Mouse (Mus musculus) lung, adult 2 months (tissue): ENCODE data around the gene Atg101. TPM values are rescaled to one million over a fixed set of nuclear protein-coding genes. Genes with fewer than 3 reads are reported as not detected.

Source experiments
- DNase-seq: peaks from one replicate; pipeline ENCODE4 v3.0.0; 2022
- H3K4me1 ChIP-seq: fragments of 200-500 bp; 2 replicates; pipeline ENCODE4 v1.6.1; 2011; ENCODE audit warnings: low read length; ENCODE audit not compliant: control insufficient read depth, insufficient read depth
- H3K4me3 ChIP-seq: fragments of 200-500 bp; replicated peaks from 2 replicates; pipeline ENCODE3; 2011; ENCODE audit warnings: low read depth, mild to moderate bottlenecking, control low read depth, low read length; ENCODE audit errors: extremely low read depth
- CTCF ChIP-seq: fragments of 200-500 bp; IDR thresholded peaks from 2 replicates; pipeline ENCODE4 v1.5.1; 2011; ENCODE audit warnings: mild to moderate bottlenecking, low read length, control low read depth; ENCODE audit not compliant: insufficient read depth
- POLR2A ChIP-seq: fragments of 200-500 bp; IDR thresholded peaks from 2 replicates; pipeline ENCODE4 v1.6.1; 2011; ENCODE audit warnings: low read depth, mild to moderate bottlenecking, control low read depth, low read length, borderline replicate concordance; ENCODE audit errors: extremely low read depth
- WGBS: fragments of 180-500 bp; shearing (Covaris S2); methylation state at CpG from one replicate; pipeline ENCODE4 v1.1.7; 2018; 5-methylcytosine and 5-hydroxymethylcytosine counted together
- polyA plus RNA-seq: library from polyadenylated mRNA; depleted of rRNA; stranded (reverse); fragments of >200 nt; gene quantifications from 2 replicates; pipeline ENCODE4 v1.2.3, GENCODE M21; 2012

The Atg101 gene
- polyA plus RNA-seq, 1 experiment = 38.6 TPM

- WGBS = 64% methylated on average over 12 of the region's 12 CpGs
- TF ChIP-seq POLR2A (no peak), CTCF (no peak)
Observed at GRCm38 (mm10) chr15:101279430-101279999, 4.6 kb upstream of the Atg101 start.

DNA sequence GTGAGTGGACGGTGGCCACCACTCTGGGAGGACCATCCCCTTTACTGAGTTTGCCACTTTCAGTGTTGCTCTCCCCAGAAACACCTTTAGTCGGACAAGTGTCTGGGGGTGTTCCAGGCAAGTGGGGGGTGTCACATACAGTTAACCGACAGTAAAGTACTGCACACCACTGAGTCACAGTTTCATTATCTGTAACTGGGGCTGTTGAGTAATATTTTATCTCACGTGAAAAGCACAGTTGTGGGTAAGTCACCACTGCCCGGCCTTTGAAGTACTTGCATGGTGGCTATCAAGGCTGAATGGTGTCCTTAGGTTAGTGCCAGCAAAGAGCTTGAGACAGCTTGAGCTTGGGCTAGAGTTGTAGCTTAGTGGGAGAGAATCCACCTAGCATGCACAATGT is 1.6 kb upstream of the Atg101 start:
- no peak for DNase-seq
- WGBS = 64% methylated on average over 5 of the region's 5 CpGs
- TF ChIP-seq POLR2A (no peak), CTCF (no peak)
- Histone ChIP-seq H3K4me1 (peaks cover 2% of the 10 kb centered on the region; the same call in 1 of the 2 replicates), H3K4me3 (no peak overlapping the region)

More at GRCm38 (mm10) chr15:101279430-101279999, 4.6 kb upstream of the Atg101 start:
- H3K4me3 ChIP-seq = no peak overlapping the region
- no peaks in the 10 kb centered on the region for H3K4me1 ChIP-seq
- DNase-seq = no peak

GRCm38 (mm10) chr15:101283183-101283910 is 725 bp upstream of the Atg101 start:
- H3K4me3 ChIP-seq = peak overlapping the region; percentile 66
- TF ChIP-seq CTCF = peak; percentile 64
- no peak for TF ChIP-seq POLR2A
- DNase-seq = no peak
- under 1% methylated on average over 26 of the region's 26 CpGs for WGBS
- peaks cover 2% of the 10 kb centered on the region; the same call in 1 of the 2 replicates for H3K4me1 ChIP-seq

DNA sequence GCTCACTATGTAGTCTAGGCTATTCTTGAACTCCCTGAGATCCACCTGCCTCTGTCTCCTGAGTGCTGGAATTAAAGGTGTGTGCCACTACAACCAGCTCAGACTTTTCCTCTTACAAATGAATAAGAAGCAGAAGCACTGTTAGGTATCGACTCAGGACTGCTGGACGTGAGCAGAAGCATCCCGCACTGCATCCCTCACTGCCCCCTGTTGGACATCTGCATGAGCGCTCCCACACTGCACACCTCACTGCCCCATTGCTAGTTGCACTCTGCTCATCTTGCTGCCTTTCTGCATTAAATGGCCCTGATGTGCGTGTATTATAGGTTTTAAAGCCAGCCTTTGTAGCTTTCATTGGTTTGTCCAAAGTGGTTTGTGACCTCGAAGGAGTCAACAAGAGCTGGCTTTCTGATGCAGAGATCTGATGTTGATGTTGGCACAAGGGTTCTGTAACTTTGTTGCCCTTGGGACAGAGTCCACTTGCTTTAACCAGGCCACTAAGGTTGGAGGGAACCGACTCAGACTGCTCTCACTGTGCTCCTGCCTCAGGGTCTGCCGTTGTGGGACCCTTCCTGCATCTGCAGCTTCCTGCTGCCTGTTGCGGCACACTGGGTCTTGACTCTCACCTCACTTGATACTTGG is 2.2 kb downstream of the Atg101 start:
- 60% methylated on average over 9 of the region's 9 CpGs for WGBS
- Histone ChIP-seq H3K4me1 (peaks cover 2% of the 10 kb centered on the region; the same call in 1 of the 2 replicates), H3K4me3 (no peak overlapping the region)
- TF ChIP-seq POLR2A (no peak), CTCF (peak; percentile 75)
- DNase-seq = no peak

DNA sequence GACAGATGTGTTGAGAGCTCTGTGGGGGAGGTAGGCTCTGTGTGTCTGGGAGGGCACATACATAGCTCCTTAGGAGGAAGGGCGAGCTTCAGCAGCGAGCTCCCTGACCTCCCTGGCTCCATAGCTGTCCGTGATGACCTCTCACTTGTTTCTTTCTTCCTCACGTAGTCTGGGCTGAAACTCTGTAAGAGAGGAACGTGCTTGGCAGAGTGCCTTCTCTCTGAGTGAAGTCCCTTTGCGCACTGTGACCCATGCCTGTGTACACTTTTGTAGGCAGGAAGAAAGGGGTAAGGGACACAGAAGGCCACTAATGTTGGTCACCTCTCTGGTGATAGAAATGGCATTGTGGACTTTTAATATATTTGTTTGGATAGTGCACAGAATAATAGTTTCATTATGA is 3.3 kb downstream of the Atg101 start:
- Histone ChIP-seq H3K4me1 (peaks cover 2% of the 10 kb centered on the region; the same call in 1 of the 2 replicates), H3K4me3 (no peak overlapping the region)
- WGBS = 79% methylated on average over 6 of the region's 6 CpGs
- TF ChIP-seq POLR2A (no peak), CTCF (no peak)
- no peak for DNase-seq

DNA sequence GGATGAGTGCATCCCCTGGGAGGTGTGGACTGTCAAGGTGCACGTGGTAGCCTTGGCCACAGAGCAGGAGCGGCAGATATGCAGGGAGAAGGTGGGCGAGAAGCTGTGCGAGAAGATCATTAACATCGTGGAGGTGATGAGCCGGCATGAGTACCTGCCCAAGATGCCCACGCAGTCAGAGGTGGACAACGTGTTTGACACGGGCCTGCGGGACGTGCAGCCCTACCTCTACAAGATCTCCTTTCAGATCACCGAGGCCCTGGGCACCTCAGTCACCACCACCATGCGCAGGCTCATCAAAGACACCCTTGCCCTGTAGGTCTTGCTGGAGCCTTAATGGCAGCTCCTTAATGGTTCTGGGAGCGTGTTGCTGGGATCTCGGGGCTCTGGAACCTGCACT is 6.3 kb downstream of the Atg101 start:
- Histone ChIP-seq H3K4me1 (no peaks in the 10 kb centered on the region), H3K4me3 (no peak overlapping the region)
- 96% methylated on average over 15 of the region's 15 CpGs for WGBS
- DNase-seq = no peak
- TF ChIP-seq POLR2A (no peak), CTCF (no peak)

DNA sequence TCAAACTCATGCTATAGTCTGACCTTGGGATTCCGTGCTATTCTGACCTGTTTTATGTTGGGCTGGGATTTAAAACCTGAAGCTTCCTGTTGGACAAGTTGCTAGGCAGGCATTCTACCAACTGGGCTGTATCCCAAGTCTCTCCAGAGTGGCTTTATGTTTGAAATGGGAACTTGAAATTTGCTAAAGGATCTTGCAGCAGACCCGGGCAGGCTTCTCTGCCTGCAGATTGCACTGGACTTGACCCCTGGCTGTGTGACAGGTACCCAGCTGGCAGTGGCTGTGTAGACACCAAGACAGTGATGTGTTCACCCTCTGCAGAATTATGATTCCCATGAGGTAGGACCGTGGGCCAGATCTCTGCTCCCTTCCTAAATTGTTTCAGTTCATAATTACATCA is 7.9 kb downstream of the Atg101 start:
- TF ChIP-seq CTCF (no peak), POLR2A (no peak)
- Histone ChIP-seq H3K4me3 (no peak overlapping the region), H3K4me1 (no peaks in the 10 kb centered on the region)
- WGBS = 39% methylated on average over 3 of the region's 3 CpGs
- no peak for DNase-seq

DNA sequence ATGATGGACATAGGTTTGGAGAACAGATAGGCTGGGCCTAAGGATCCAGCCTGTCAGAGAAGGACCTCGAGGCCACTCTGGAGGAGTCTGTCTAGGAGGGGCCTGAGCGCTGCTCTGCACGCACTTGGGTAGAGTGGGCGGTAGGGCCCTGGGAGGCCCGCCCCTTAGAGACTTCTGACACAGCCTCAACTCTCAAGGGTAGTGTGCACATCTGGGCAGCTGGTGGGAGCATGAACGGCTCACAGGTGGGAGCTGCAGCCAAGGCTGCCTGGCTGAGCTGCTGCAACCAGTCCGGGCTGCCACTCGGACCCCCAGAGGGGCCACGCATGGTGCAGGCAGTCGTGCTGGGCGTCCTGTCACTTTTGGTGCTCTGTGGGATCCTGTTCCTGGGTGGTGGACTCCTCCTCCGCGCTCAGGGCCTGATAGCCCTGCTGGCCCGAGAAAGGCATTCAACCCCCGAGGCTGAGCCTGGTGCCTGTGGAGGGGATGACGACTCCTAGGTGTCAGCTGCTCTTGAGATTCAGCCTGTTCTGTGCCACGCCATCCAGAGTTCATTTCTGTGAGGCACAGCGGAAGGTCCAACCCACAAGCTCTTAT is 9.1 kb downstream of the Atg101 start, which contains the start of gene 6030408B16Rik:
TSS of gene 6030408B16Rik (plus strand) at position 188 of the 597 bp plus-strand sequence.
- 48% methylated on average over 18 of the region's 18 CpGs for WGBS
- Histone ChIP-seq H3K4me3 (peak within 1 kb of the TSS; percentile 57), H3K4me1 (no peaks in the 10 kb centered on the region)
- TF ChIP-seq CTCF (no peak), POLR2A (peak; percentile 47; the same call in 1 of the 2 replicates)
- no peak for DNase-seq

DNA sequence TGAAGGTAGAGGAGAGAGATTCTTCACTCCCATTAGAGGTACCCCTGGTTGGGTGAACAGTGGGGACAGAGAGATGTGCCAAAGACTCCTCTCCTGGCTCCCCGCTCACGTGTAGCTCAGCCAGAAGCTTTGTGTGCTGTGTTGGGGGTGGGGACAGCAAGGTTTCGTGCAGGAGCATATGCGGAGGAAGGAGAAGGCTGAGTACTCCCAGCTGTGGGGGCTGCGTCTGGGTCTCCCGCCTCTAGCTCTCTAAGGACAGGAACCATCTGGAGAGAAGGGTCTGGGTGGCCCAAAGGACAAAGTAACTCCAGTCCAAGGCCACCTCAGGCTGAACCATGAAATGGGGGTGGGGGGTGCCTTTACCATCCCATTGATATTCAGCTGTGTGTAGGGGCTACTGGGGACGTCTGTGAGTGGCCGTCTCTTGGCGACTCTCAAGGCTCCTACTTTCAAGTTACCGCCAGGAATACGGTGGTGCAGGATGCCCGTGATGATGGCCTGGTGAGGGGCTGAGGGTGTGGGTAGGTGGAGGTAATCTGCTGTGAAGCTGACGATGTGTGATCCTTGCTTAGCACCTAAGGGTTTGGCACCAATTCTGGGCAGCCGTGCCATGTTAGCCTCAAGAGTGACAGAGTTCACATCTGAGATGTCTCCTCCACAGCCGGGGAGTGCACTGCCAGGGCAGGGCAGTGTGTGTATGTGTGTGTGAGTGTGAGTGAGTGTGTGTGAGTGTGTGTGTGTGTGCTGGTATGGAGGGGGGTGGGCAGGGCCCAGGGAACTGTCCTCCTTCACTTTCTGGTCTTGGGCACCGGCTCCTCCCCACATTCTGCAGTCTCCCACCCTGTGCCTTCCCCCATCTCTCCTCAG is 10.2 kb downstream of the Atg101 start:
- H3K4me1 ChIP-seq = peaks cover under 1% of the 10 kb centered on the region; the same call in 1 of the 2 replicates
- 52% methylated on average over 16 of the region's 16 CpGs for WGBS
- H3K4me3 ChIP-seq = peak overlapping the region; percentile 57
- TF ChIP-seq POLR2A (peak; percentile 33; the same call in 1 of the 2 replicates), CTCF (no peak)
- no peak for DNase-seq
